Mouse (Mus musculus): ENCODE measurements around the gene Mrvi1.

GRCm38 (mm10) chr7:110833024-110833423, 149.2 kb downstream of the Mrvi1 start:
- no peak for TF ChIP-seq POLR2A (IDR thresholded peaks at IDR 0.05; ENCODE audit: insufficient read depth, low read depth, low read length)
- TF ChIP-seq CTCF (IDR thresholded peaks at IDR 0.05) = no peak
